25 mouse cellular contexts compared by ENCODE assay signal in genomic region chr16:38644455-38644854, GRCm38 (mm10).
DNase-seq lines count a peak whose midpoint lies in the region; ATAC-seq and TF ChIP-seq lines count a peak whose summit lies in the region.
"Had no signal": no experiment of that assay in that cellular context is flagged by ENCODE, and none has a peak within 500 bp of the region (broad histone marks: within the 10 kb centered on the region; RNA-seq: fewer than 3 reads in every experiment).

No protein-coding gene starts in this region.

- H3K27ac ChIP-seq in heart, embryonic 13.5 days (replicated peaks), result peak overlapping the region; percentile 24; the same call in 1 of the 2 replicates
- H3K27ac ChIP-seq in heart, embryonic 10.5 days, result no peak overlapping the region
- no peak overlapping the region for H3K27ac ChIP-seq in midbrain, embryonic 11.5 days (ENCODE audit: low read depth, low read length)
- no peak overlapping the region for H3K27ac ChIP-seq in midbrain, embryonic 15.5 days
- no peak overlapping the region for H3K27ac ChIP-seq in liver, embryonic 11.5 days (ENCODE audit: low read depth, low read length)
- H3K27ac ChIP-seq in intestine, postnatal 0 days (ENCODE audit: low read depth, low read length), result no peak overlapping the region
- H3K27ac ChIP-seq: embryonic facial prominence, embryonic 12.5 days; forebrain, embryonic 10.5 days; forebrain, embryonic 13.5 days; heart, adult 2 months; hindbrain, embryonic 12.5 days; hindbrain, embryonic 15.5 days had no signal

- no peak for ATAC-seq in heart, embryonic 13.5 days (ENCODE audit: extremely low read depth, insufficient number of reproducible peaks, low FRiP score, low TSS enrichment)
- ATAC-seq in midbrain, embryonic 11.5 days (ENCODE audit: low FRiP score), result no peak
- ATAC-seq in midbrain, embryonic 15.5 days (replicated peaks), result no peak
- no peak for ATAC-seq in liver, embryonic 11.5 days (replicated peaks; ENCODE audit: low FRiP score)
- no peak for ATAC-seq in intestine, postnatal 0 days
- ATAC-seq: activated CD4-positive, CD25-positive, alpha-beta regulatory T cell, adult 4 months; forebrain, embryonic 13.5 days; forebrain, embryonic 16.5 days had no signal

- H3K9ac ChIP-seq in heart, embryonic 13.5 days, result 0 out of 2 replicates have a peak overlapping the region, but pooled peaks have one; percentile 30
- no peak overlapping the region for H3K9ac ChIP-seq in midbrain, embryonic 11.5 days (ENCODE audit: low read length)
- H3K9ac ChIP-seq in midbrain, embryonic 15.5 days, result no peak overlapping the region
- no peak overlapping the region for H3K9ac ChIP-seq in liver, embryonic 11.5 days (ENCODE audit: low read depth, low read length)
- H3K9ac ChIP-seq in intestine, postnatal 0 days (ENCODE audit: low read depth, low read length), result no peak overlapping the region
- H3K9ac ChIP-seq: embryonic facial prominence, embryonic 12.5 days; forebrain, embryonic 13.5 days; heart, embryonic 12.5 days; hindbrain, embryonic 12.5 days; hindbrain, embryonic 15.5 days had no signal

- no peak for DNase-seq in heart, embryonic 10.5 days (ENCODE audit: low spot score)
- peak; percentile 2 for DNase-seq in midbrain, embryonic 11.5 days (ENCODE audit: low spot score, missing footprints)
- DNase-seq in Muller cell, postnatal 12 days (ENCODE audit: inconsistent ontology term), result peak; percentile 37
- no peak for DNase-seq in liver, embryonic 11.5 days (ENCODE audit: low spot score)
- DNase-seq: adrenal gland, adult 8-10 months; adrenal gland, postnatal 25 days; cerebellum, adult 11-12 months; cerebellum, adult 8-10 months; cerebellum, postnatal 10 days; gastrocnemius, postnatal 10 days; gastrocnemius, postnatal 36 days; heart, adult 2 months had no signal

- WGBS in heart, embryonic 13.5 days, result 53% methylated on average over 2 of the region's 2 CpGs
- WGBS in heart, embryonic 10.5 days, result 76% methylated on average over 2 of the region's 2 CpGs
- 78% methylated on average over 2 of the region's 2 CpGs for WGBS in midbrain, embryonic 11.5 days
- 80% methylated on average over 2 of the region's 2 CpGs for WGBS in midbrain, embryonic 15.5 days
- WGBS in liver, embryonic 11.5 days, result 80% methylated on average over 2 of the region's 2 CpGs
- 60% methylated on average over 2 of the region's 2 CpGs for WGBS in intestine, postnatal 0 days

- peaks cover 68% of the 10 kb centered on the region for H3K4me1 ChIP-seq in heart, embryonic 13.5 days
- H3K4me1 ChIP-seq in heart, embryonic 10.5 days, result peaks cover 60% of the 10 kb centered on the region
- no peaks in the 10 kb centered on the region for H3K4me1 ChIP-seq in midbrain, embryonic 11.5 days (ENCODE audit: control insufficient read depth, insufficient read depth, low read length)
- no peaks in the 10 kb centered on the region for H3K4me1 ChIP-seq in midbrain, embryonic 15.5 days
- H3K4me1 ChIP-seq in liver, embryonic 11.5 days (replicated peaks; ENCODE audit: control insufficient read depth, insufficient read depth, low read length), result 0 out of 2 replicates have a peak, but pooled peaks cover 4% of the 10 kb centered on the region
- H3K4me1 ChIP-seq in intestine, postnatal 0 days (replicated peaks; ENCODE audit: control insufficient read depth, insufficient read depth, low read length), result no peaks in the 10 kb centered on the region; the same call in 1 of the 2 replicates
- H3K4me1 ChIP-seq: forebrain, embryonic 10.5 days; forebrain, embryonic 13.5 days; hindbrain, embryonic 15.5 days had no signal

- H3K9me3 ChIP-seq in heart, embryonic 13.5 days, result no peaks in the 10 kb centered on the region
- no peaks in the 10 kb centered on the region for H3K9me3 ChIP-seq in heart, embryonic 10.5 days
- H3K9me3 ChIP-seq in midbrain, embryonic 11.5 days (ENCODE audit: control insufficient read depth, low read length), result no peaks in the 10 kb centered on the region
- no peaks in the 10 kb centered on the region for H3K9me3 ChIP-seq in midbrain, embryonic 15.5 days
- no peaks in the 10 kb centered on the region for H3K9me3 ChIP-seq in liver, embryonic 11.5 days (ENCODE audit: control insufficient read depth, low read length)
- H3K9me3 ChIP-seq in intestine, postnatal 0 days (ENCODE audit: control insufficient read depth), result no peaks in the 10 kb centered on the region
- H3K9me3 ChIP-seq: embryonic facial prominence, embryonic 12.5 days; forebrain, embryonic 10.5 days; forebrain, embryonic 13.5 days; G1E; heart, embryonic 12.5 days; hindbrain, embryonic 12.5 days; hindbrain, embryonic 15.5 days had no signal

- peaks cover 13% of the 10 kb centered on the region for H3K36me3 ChIP-seq in heart, embryonic 13.5 days
- H3K36me3 ChIP-seq in heart, embryonic 10.5 days, result peaks cover 8% of the 10 kb centered on the region
- no peaks in the 10 kb centered on the region for H3K36me3 ChIP-seq in midbrain, embryonic 11.5 days (ENCODE audit: control insufficient read depth, insufficient read depth, low read length)
- H3K36me3 ChIP-seq in midbrain, embryonic 15.5 days (replicated peaks), result no peaks in the 10 kb centered on the region
- H3K36me3 ChIP-seq in myocyte (ENCODE audit: control insufficient read depth, insufficient read depth), result no peaks in the 10 kb centered on the region
- no peaks in the 10 kb centered on the region for H3K36me3 ChIP-seq in liver, embryonic 11.5 days (ENCODE audit: control insufficient read depth, insufficient read depth, low read length)
- H3K36me3 ChIP-seq in intestine, postnatal 0 days (ENCODE audit: control insufficient read depth, insufficient read depth), result no peaks in the 10 kb centered on the region
- H3K36me3 ChIP-seq: embryonic facial prominence, embryonic 12.5 days; forebrain, embryonic 10.5 days; G1E; hindbrain, embryonic 12.5 days; hindbrain, embryonic 15.5 days had no signal

- H3K4me3 ChIP-seq in heart, embryonic 13.5 days, result no peak overlapping the region
- no peak overlapping the region for H3K4me3 ChIP-seq in heart, embryonic 10.5 days
- no peak overlapping the region for H3K4me3 ChIP-seq in midbrain, embryonic 11.5 days (ENCODE audit: low read depth, low read length)
- H3K4me3 ChIP-seq in midbrain, embryonic 15.5 days, result no peak overlapping the region
- H3K4me3 ChIP-seq in myocyte, result no peak overlapping the region
- H3K4me3 ChIP-seq in liver, embryonic 11.5 days (ENCODE audit: low read depth, low read length), result no peak overlapping the region
- H3K4me3 ChIP-seq in intestine, postnatal 0 days (ENCODE audit: low read depth, low read length), result no peak overlapping the region
- H3K4me3 ChIP-seq: embryonic facial prominence, embryonic 12.5 days; forebrain, embryonic 10.5 days; forebrain, embryonic 13.5 days; heart, adult 2 months; heart, embryonic 12.5 days; hindbrain, embryonic 12.5 days; hindbrain, embryonic 15.5 days had no signal

- H3ac ChIP-seq in myocyte (ENCODE audit: control insufficient read depth, insufficient read length), result no peak overlapping the region

- peaks cover 28% of the 10 kb centered on the region for H3K79me2 ChIP-seq in myocyte (ENCODE audit: control insufficient read depth, insufficient read depth)

- no peak for TF ChIP-seq CTCF in intestine, postnatal 0 days (IDR thresholded peaks at IDR 0.05; ENCODE audit: low read depth)

- H3K4me2 ChIP-seq in heart, embryonic 13.5 days, result no peak overlapping the region
- no peak overlapping the region for H3K4me2 ChIP-seq in midbrain, embryonic 11.5 days
- no peak overlapping the region for H3K4me2 ChIP-seq in midbrain, embryonic 15.5 days
- H3K4me2 ChIP-seq in myocyte (ENCODE audit: low read depth), result no peak overlapping the region
- H3K4me2 ChIP-seq in liver, embryonic 11.5 days, result no peak overlapping the region
- no peak overlapping the region for H3K4me2 ChIP-seq in intestine, postnatal 0 days (replicated peaks; ENCODE audit: low read depth)
- H3K4me2 ChIP-seq: embryonic facial prominence, embryonic 12.5 days; forebrain, embryonic 13.5 days; heart, embryonic 12.5 days; hindbrain, embryonic 12.5 days; hindbrain, embryonic 15.5 days had no signal

- TF ChIP-seq POLR2A in myocyte (IDR thresholded peaks at IDR 0.05; ENCODE audit: insufficient read length, low read depth), result no peak

- no peaks in the 10 kb centered on the region for H3K27me3 ChIP-seq in heart, embryonic 13.5 days (replicated peaks)
- no peaks in the 10 kb centered on the region for H3K27me3 ChIP-seq in heart, embryonic 10.5 days (ENCODE audit: insufficient read depth, poor library complexity, severe bottlenecking)
- no peaks in the 10 kb centered on the region for H3K27me3 ChIP-seq in midbrain, embryonic 11.5 days (ENCODE audit: control insufficient read depth, insufficient read depth, low read length)
- no peaks in the 10 kb centered on the region for H3K27me3 ChIP-seq in midbrain, embryonic 15.5 days (replicated peaks)
- no peaks in the 10 kb centered on the region for H3K27me3 ChIP-seq in myocyte (ENCODE audit: control insufficient read depth, insufficient read depth, insufficient read length)
- H3K27me3 ChIP-seq in liver, embryonic 11.5 days (replicated peaks; ENCODE audit: control insufficient read depth, insufficient read depth, low read length), result 0 out of 2 replicates have a peak, but pooled peaks cover 2% of the 10 kb centered on the region
- no peaks in the 10 kb centered on the region for H3K27me3 ChIP-seq in intestine, postnatal 0 days (replicated peaks; ENCODE audit: control insufficient read depth, insufficient read depth, low read length)
- H3K27me3 ChIP-seq: embryonic facial prominence, embryonic 12.5 days; forebrain, embryonic 13.5 days; heart, embryonic 12.5 days; hindbrain, embryonic 12.5 days; hindbrain, embryonic 15.5 days had no signal

TF ChIP-seq in myocyte, 11 proteins besides CTCF, POLR2A, EP300 and RAD21:
- TF ChIP-seq MYOD1 (IDR thresholded peaks at IDR 0.05; ENCODE audit: control insufficient read depth in 1 of 3, insufficient read length in 2 of 3, low read depth in 2 of 3) (peak in 2 of 3 experiments; percentile 60 to 73), E2F4 (IDR thresholded peaks at IDR 0.05; ENCODE audit: insufficient read depth) (no peak), POLR2AphosphoS2 (IDR thresholded peaks at IDR 0.05; ENCODE audit: insufficient read length, low read depth) (no peak), USF1 (IDR thresholded peaks at IDR 0.05; ENCODE audit: low read depth) (no peak), TCF3 (IDR thresholded peaks at IDR 0.05; ENCODE audit: insufficient read length, low read depth) (no peak), CEBPB (IDR thresholded peaks at IDR 0.05; ENCODE audit: insufficient read depth, poor library complexity, severe bottlenecking) (0 out of 2 replicates have a peak, but pooled peaks have one; percentile 3)

Comparison
In these comparisons a context has a peak if more than half of its experiments do, and no peak if none do; other contexts are left out.
1. DNase-seq: peak in midbrain, embryonic 11.5 days (single experiment) and Muller cell, postnatal 12 days (single experiment); none in heart, embryonic 10.5 days (single experiment) and liver, embryonic 11.5 days (single experiment).